Mouse (Mus musculus): ENCODE data around the gene Hace1.

Gene Hace1

GRCm38 (mm10) chr10:45706849-45707248, 129.2 kb downstream of the Hace1 start:
- no peak for DNase-seq

GRCm38 (mm10) chr10:45710848-45711247, 133.2 kb downstream of the Hace1 start:
- no peak for DNase-seq

GRCm38 (mm10) chr10:45711348-45711747, 133.7 kb downstream of the Hace1 start:
- DNase-seq, result no peak
